Mouse (Mus musculus) cerebellum, adult 9-11 months (tissue): ENCODE results near the gene Dbndd1.
"Not testable (repeated sequence)": the region's sequence is repeated elsewhere in the genome, so short reads cannot be mapped to it uniquely, and the experiment has no call there.

Experiments used
- DNase-seq: peaks from one replicate; pipeline ENCODE4 v3.0.0; 2022

The Dbndd1 gene

GRCm38 (mm10) chr8:123491280-123492075 lies 23.8 kb downstream of the Dbndd1 start:
- no peak for DNase-seq

GRCm38 (mm10) chr8:123482627-123483026 lies 32.6 kb downstream of the Dbndd1 start:
- no peak for DNase-seq

GRCm38 (mm10) chr8:123478456-123479218 lies 36.6 kb downstream of the Dbndd1 start:
- DNase-seq: peak; percentile 29

- peak; percentile 95 for DNase-seq
Measured at GRCm38 (mm10) chr8:123477737-123478258, 37.5 kb downstream of the Dbndd1 start, which contains the start of gene Afg3l1. Gene Afg3l1, plus strand, starts transcription at chr8:123477903.

- peak; percentile 50 for DNase-seq
Measured at GRCm38 (mm10) chr8:123476911-123477736, 38.1 kb downstream of the Dbndd1 start.

- not testable (repeated sequence) for DNase-seq
Measured at GRCm38 (mm10) chr8:123474549-123474948, 40.7 kb downstream of the Dbndd1 start.

GRCm38 (mm10) chr8:123472991-123473390 lies 42.3 kb downstream of the Dbndd1 start:
- DNase-seq: not testable (repeated sequence)

- no peak for DNase-seq
Measured at GRCm38 (mm10) chr8:123467476-123467875, 47.8 kb downstream of the Dbndd1 start.

GRCm38 (mm10) chr8:123463651-123464050 lies 51.6 kb downstream of the Dbndd1 start:
- no peak for DNase-seq
